Mouse (Mus musculus) erythroblast, embryonic 14.5 days (primary cell): ENCODE data around the gene Uri1.

Experiments
- GATA1 ChIP-seq: IDR thresholded peaks from 2 replicates; pipeline ENCODE4 v1.6.1; 2012; ENCODE audit warnings: low read length, inconsistent platforms, mixed read lengths
- TAL1 ChIP-seq: IDR thresholded peaks from 3 replicates; pipeline ENCODE4 v1.6.1; 2012; ENCODE audit warnings: low read length, inconsistent platforms, mixed read lengths

DNA sequence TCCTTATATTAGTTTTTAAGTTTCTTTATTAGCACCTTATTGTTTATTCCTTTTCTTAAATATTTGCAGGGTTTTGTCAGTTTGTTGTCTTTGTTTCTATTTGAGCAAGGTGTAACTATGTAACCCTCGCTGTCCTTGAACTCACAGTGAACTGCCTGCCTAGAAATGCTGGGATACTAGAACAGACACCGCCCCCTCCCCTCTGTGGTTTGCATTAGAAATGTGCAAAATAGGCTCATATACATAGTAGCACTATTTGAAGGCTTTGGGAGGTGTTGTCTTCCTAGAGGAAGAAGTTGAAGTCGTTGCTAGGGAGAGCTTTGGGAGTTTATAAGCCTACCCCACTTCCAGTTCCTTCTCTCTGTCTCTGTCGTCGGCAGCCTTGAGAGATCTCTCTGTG lies 5.7 kb upstream of the Uri1 start:
- TF ChIP-seq TAL1 (no peak), GATA1 (no peak)
